Mouse (Mus musculus) stomach, postnatal 0 days (tissue): ENCODE measurements at regions not wholly inside any gene's neighbourhood (a gene's known extent, or its start where the extent isn't known, plus 50 kb on each side); places are given as distances from the start of the nearest gene placed in this dataset.
"Not testable (repeated sequence)": the region's sequence is repeated elsewhere in the genome, so short reads cannot be mapped to it uniquely, and the experiment has no call there.

Source experiments
- CTCF ChIP-seq: IDR thresholded peaks from 2 replicates; pipeline ENCODE4 v1.5.1; 2016; ENCODE audit warnings: antibody characterized with exemption, low read depth, mild to moderate bottlenecking, moderate library complexity
- EP300 ChIP-seq: optimal IDR thresholded peaks from 2 replicates; pipeline ENCODE3; 2016; ENCODE audit warnings: antibody characterized with exemption

- TF ChIP-seq EP300, CTCF: not testable (repeated sequence)
Observed at GRCm38 (mm10) chr7:73656424-73656795, 83.7 kb upstream of the Fam174b start.
